ENCODE assay signal across 8 mouse cellular contexts in genomic region chr1:106043053-106043820, GRCm38 (mm10). TPM values are rescaled to one million over a fixed set of nuclear protein-coding genes. Genes with fewer than 3 reads are reported as not detected.
DNase-seq lines count a peak whose midpoint lies in the region; ATAC-seq and TF ChIP-seq lines count a peak whose summit lies in the region.
"Had no signal": no experiment of that assay in that cellular context is flagged by ENCODE, and none has a peak within 500 bp of the region (broad histone marks: within the 10 kb centered on the region; RNA-seq: fewer than 3 reads in every experiment).

No protein-coding gene starts in this region.

- H3K4me3 ChIP-seq in lung, embryonic 14.5 days (ENCODE audit: low read depth, low read length) = no peak overlapping the region
- no peak overlapping the region for H3K4me3 ChIP-seq in embryonic facial prominence, embryonic 14.5 days (ENCODE audit: low read depth, low read length)
- no peak overlapping the region for H3K4me3 ChIP-seq in limb, embryonic 15.5 days
- H3K4me3 ChIP-seq: neural tube, embryonic 13.5 days had no signal

- no peaks in the 10 kb centered on the region for H3K4me1 ChIP-seq in lung, embryonic 14.5 days (ENCODE audit: insufficient read depth)
- peaks cover 3% of the 10 kb centered on the region; the same call in 1 of the 2 replicates for H3K4me1 ChIP-seq in embryonic facial prominence, embryonic 14.5 days (ENCODE audit: control insufficient read depth, insufficient read depth, low read length)
- peaks cover 7% of the 10 kb centered on the region for H3K4me1 ChIP-seq in limb, embryonic 15.5 days
- H3K4me1 ChIP-seq: neural tube, embryonic 13.5 days had no signal

- no peak for TF ChIP-seq CTCF in lung, embryonic 14.5 days (IDR thresholded peaks at IDR 0.05; ENCODE audit: low read depth)
- TF ChIP-seq CTCF in brain, embryonic 14.5 days (IDR thresholded peaks at IDR 0.05; ENCODE audit: borderline replicate concordance, extremely low read depth, insufficient read depth, insufficient read length) = no peak

- no peak overlapping the region for H3K27ac ChIP-seq in lung, embryonic 14.5 days (ENCODE audit: low read depth)
- peak overlapping the region; percentile 28; the same call in 1 of the 2 replicates for H3K27ac ChIP-seq in embryonic facial prominence, embryonic 14.5 days (replicated peaks; ENCODE audit: low read depth, low read length)
- peak overlapping the region; percentile 70 for H3K27ac ChIP-seq in limb, embryonic 15.5 days
- H3K27ac ChIP-seq: neural tube, embryonic 13.5 days had no signal

- peak; percentile 38; the same call in 1 of the 2 replicates for ATAC-seq in lung, embryonic 14.5 days (ENCODE audit: insufficient read depth)
- peak; percentile 56 for ATAC-seq in embryonic facial prominence, embryonic 14.5 days (ENCODE audit: low read depth)
- ATAC-seq in limb, embryonic 15.5 days (ENCODE audit: insufficient number of reproducible peaks, low FRiP score, low TSS enrichment, low read depth) = peak; percentile 83
- ATAC-seq in megakaryocyte-erythroid progenitor cell, adult 5-6 weeks (replicated peaks; ENCODE audit: low FRiP score, low TSS enrichment, poor library complexity, severe bottlenecking) = no peak

- TF ChIP-seq POLR2A in brain, embryonic 14.5 days (IDR thresholded peaks at IDR 0.05; ENCODE audit: borderline replicate concordance, extremely low read depth, insufficient read depth, insufficient read length, poor library complexity, severe bottlenecking) = no peak

- H3K36me3 ChIP-seq in lung, embryonic 14.5 days (ENCODE audit: insufficient read depth) = no peaks in the 10 kb centered on the region
- no peaks in the 10 kb centered on the region for H3K36me3 ChIP-seq in embryonic facial prominence, embryonic 14.5 days (ENCODE audit: control insufficient read depth, insufficient read depth, low read length)
- H3K36me3 ChIP-seq in limb, embryonic 15.5 days = no peaks in the 10 kb centered on the region
- H3K36me3 ChIP-seq: neural tube, embryonic 13.5 days had no signal

- H3K9me3 ChIP-seq in lung, embryonic 14.5 days (ENCODE audit: low read depth, low read length) = no peaks in the 10 kb centered on the region
- H3K9me3 ChIP-seq in embryonic facial prominence, embryonic 14.5 days (ENCODE audit: control insufficient read depth, low read length) = no peaks in the 10 kb centered on the region
- H3K9me3 ChIP-seq in limb, embryonic 15.5 days = no peaks in the 10 kb centered on the region
- H3K9me3 ChIP-seq: neural tube, embryonic 13.5 days had no signal

- H3K27me3 ChIP-seq in lung, embryonic 14.5 days (ENCODE audit: insufficient read depth, low read length) = no peaks in the 10 kb centered on the region
- no peaks in the 10 kb centered on the region for H3K27me3 ChIP-seq in embryonic facial prominence, embryonic 14.5 days (replicated peaks; ENCODE audit: control insufficient read depth, insufficient read depth, low read length)
- no peaks in the 10 kb centered on the region for H3K27me3 ChIP-seq in limb, embryonic 15.5 days
- H3K27me3 ChIP-seq: neural tube, embryonic 13.5 days had no signal

- peak; percentile 48 for DNase-seq in lung, embryonic 14.5 days
- DNase-seq in lung, postnatal 14 days = no peak
- peak; percentile 79 for DNase-seq in brain, embryonic 14.5 days (ENCODE audit: low read depth)
- peak; percentile 74 for DNase-seq in embryonic facial prominence, embryonic 14.5 days (ENCODE audit: low spot score)
- no peak for DNase-seq in thymus, postnatal 36 days

- H3K4me2 ChIP-seq in lung, embryonic 14.5 days = no peak overlapping the region
- no peak overlapping the region for H3K4me2 ChIP-seq in embryonic facial prominence, embryonic 14.5 days (ENCODE audit: low read depth, low read length)
- no peak overlapping the region for H3K4me2 ChIP-seq in limb, embryonic 15.5 days
- H3K4me2 ChIP-seq: neural tube, embryonic 13.5 days had no signal

- H3K9ac ChIP-seq in lung, embryonic 14.5 days = no peak overlapping the region
- no peak overlapping the region for H3K9ac ChIP-seq in embryonic facial prominence, embryonic 14.5 days (ENCODE audit: low read depth, low read length)
- no peak overlapping the region for H3K9ac ChIP-seq in limb, embryonic 15.5 days
- H3K9ac ChIP-seq: neural tube, embryonic 13.5 days had no signal

- 62% methylated on average over 4 of the region's 4 CpGs for WGBS in lung, embryonic 14.5 days
- WGBS in embryonic facial prominence, embryonic 14.5 days = 50% methylated on average over 4 of the region's 4 CpGs
- 46% methylated on average over 4 of the region's 4 CpGs for WGBS in limb, embryonic 15.5 days

RNA-seq across cellular contexts. Expression of gene Zcchc2, which starts 53.0 kb away (rescaled TPM):
- 3.1 and 3.2 TPM in 2 replicates for polyA plus RNA-seq in lung, embryonic 14.5 days (2014; fragmentation: Nextera tagmentation; extraction: Ambion mirVana)
- polyA plus RNA-seq in brain, embryonic 14.5 days (2012; rRNA removed) = 12.5 and 15.6 TPM in 2 replicates
- polyA plus RNA-seq in embryonic facial prominence, embryonic 14.5 days (2014; fragmentation: Nextera tagmentation; extraction: Ambion mirVana) = 2.8 TPM in 2 replicates
- 2.1 TPM in 2 replicates for polyA plus RNA-seq in limb, embryonic 15.5 days (2015; fragmentation: Nextera tagmentation; extraction: Ambion mirVana)
- 16.8 and 18.3 TPM in 2 replicates for total RNA-seq in megakaryocyte-erythroid progenitor cell, adult 5-6 weeks (2014; fragmentation: Nextera tagmentation)
- total RNA-seq in megakaryocyte-erythroid progenitor cell, adult 5-6 weeks (2017) = 14.2 and 15.4 TPM in 2 replicates

Comparison
In these comparisons a context has a peak if more than half of its experiments do, and no peak if none do; other contexts are left out.
1. DNase-seq: peak in lung, embryonic 14.5 days (single experiment), brain, embryonic 14.5 days (single experiment) and embryonic facial prominence, embryonic 14.5 days (single experiment); none in lung, postnatal 14 days (single experiment) and thymus, postnatal 36 days (0 of 2).